28 mouse cellular contexts compared by ENCODE assay signal in the genomic region with DNA sequence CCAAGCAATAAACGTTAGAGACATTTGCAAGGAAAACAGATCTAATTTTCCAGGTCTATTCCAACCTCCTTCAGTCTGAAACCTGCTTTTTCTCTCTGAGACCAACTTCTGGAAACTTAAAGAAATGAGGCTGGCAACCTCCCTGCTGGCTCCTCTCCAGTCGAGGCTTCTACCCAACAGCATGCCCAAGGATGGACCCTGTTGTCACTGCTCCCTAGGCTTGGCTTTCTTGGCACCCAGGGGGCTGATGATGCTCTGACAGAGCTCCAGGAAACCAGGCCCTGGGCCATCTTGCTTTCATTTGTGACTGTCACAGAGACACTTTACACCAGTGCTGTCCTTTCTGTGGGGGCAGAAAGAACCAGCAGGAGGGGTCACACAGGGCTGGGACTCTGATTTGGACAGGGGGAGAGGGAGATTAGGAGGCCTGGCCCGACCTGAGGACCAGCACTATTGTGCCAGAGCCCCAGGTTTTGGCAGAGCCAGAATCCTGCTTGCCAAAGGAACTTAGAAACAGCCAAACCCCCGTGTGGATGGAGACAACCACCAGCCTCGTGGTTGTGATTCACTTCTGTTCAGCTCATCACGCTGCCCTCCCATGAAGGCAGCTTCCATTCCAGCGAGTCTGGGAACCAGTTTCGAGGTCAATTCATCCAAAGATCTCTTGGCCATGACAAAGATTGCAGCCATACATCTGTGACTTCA.
A peak's percentile ranks its signal among the peaks of the same experiment; 100 is the strongest.
DNase-seq lines count a peak whose midpoint lies in the region; ATAC-seq and TF ChIP-seq lines count a peak whose summit lies in the region.
"Had no signal": no experiment of that assay in that cellular context is flagged by ENCODE, and none has a peak within 500 bp of the region (broad histone marks: within the 10 kb centered on the region; RNA-seq: fewer than 3 reads in every experiment).

No protein-coding gene starts in this region.

- no peaks in the 10 kb centered on the region for H3K27me3 ChIP-seq in hindbrain, postnatal 0 days (ENCODE audit: insufficient read depth, low read length)
- peaks cover 36% of the 10 kb centered on the region for H3K27me3 ChIP-seq in hindbrain, embryonic 10.5 days (ENCODE audit: insufficient read depth, poor library complexity, severe bottlenecking)
- no peaks in the 10 kb centered on the region for H3K27me3 ChIP-seq in intestine, embryonic 16.5 days (replicated peaks; ENCODE audit: control insufficient read depth, insufficient read depth, low read length)
- H3K27me3 ChIP-seq in midbrain, embryonic 14.5 days (ENCODE audit: control insufficient read depth, insufficient read depth, low read length): no peaks in the 10 kb centered on the region
- H3K27me3 ChIP-seq: embryonic facial prominence, embryonic 13.5 days; liver, embryonic 13.5 days; midbrain, embryonic 15.5 days; stomach, embryonic 15.5 days had no signal

- H3K4me2 ChIP-seq in hindbrain, postnatal 0 days (ENCODE audit: low read depth, low read length): no peak overlapping the region
- no peak overlapping the region for H3K4me2 ChIP-seq in intestine, embryonic 16.5 days (ENCODE audit: low read depth, low read length)
- H3K4me2 ChIP-seq in midbrain, embryonic 14.5 days (ENCODE audit: low read length): no peak overlapping the region
- H3K4me2 ChIP-seq: embryonic facial prominence, embryonic 13.5 days; heart, embryonic 11.5 days; hindbrain, embryonic 13.5 days; liver, embryonic 13.5 days; midbrain, embryonic 15.5 days; neural tube, embryonic 15.5 days; stomach, embryonic 15.5 days had no signal

- H3K9me3 ChIP-seq in hindbrain, postnatal 0 days (ENCODE audit: low read length): no peaks in the 10 kb centered on the region
- no peaks in the 10 kb centered on the region for H3K9me3 ChIP-seq in hindbrain, embryonic 10.5 days
- no peaks in the 10 kb centered on the region for H3K9me3 ChIP-seq in intestine, embryonic 16.5 days (ENCODE audit: control insufficient read depth, low read length)
- H3K9me3 ChIP-seq in midbrain, embryonic 14.5 days (ENCODE audit: control insufficient read depth, low read length): no peaks in the 10 kb centered on the region
- H3K9me3 ChIP-seq: embryonic facial prominence, embryonic 13.5 days; hindbrain, embryonic 13.5 days; liver, embryonic 13.5 days; midbrain, embryonic 15.5 days; neural tube, embryonic 15.5 days; stomach, embryonic 15.5 days had no signal

- H3K27ac ChIP-seq in hindbrain, postnatal 0 days: no peak overlapping the region
- no peak overlapping the region for H3K27ac ChIP-seq in hindbrain, embryonic 10.5 days
- H3K27ac ChIP-seq in intestine, embryonic 16.5 days (ENCODE audit: low read length): no peak overlapping the region
- no peak overlapping the region for H3K27ac ChIP-seq in midbrain, embryonic 14.5 days (replicated peaks; ENCODE audit: low read depth, low read length)
- H3K27ac ChIP-seq: embryonic facial prominence, embryonic 13.5 days; hindbrain, embryonic 13.5 days; liver, embryonic 13.5 days; macrophage; midbrain, embryonic 15.5 days; neural tube, embryonic 15.5 days; stomach, embryonic 15.5 days had no signal

- H3K9ac ChIP-seq in hindbrain, postnatal 0 days (replicated peaks; ENCODE audit: low read length): no peak overlapping the region
- no peak overlapping the region for H3K9ac ChIP-seq in intestine, embryonic 16.5 days (ENCODE audit: low read depth, low read length)
- H3K9ac ChIP-seq in midbrain, embryonic 14.5 days (replicated peaks; ENCODE audit: low read length): no peak overlapping the region
- H3K9ac ChIP-seq: embryonic facial prominence, embryonic 13.5 days; hindbrain, embryonic 13.5 days; liver, embryonic 13.5 days; midbrain, embryonic 15.5 days; neural tube, embryonic 15.5 days; stomach, embryonic 15.5 days had no signal

- TF ChIP-seq CTCF in hindbrain, postnatal 0 days (IDR thresholded peaks at IDR 0.05; ENCODE audit: low read depth): no peak

- peak; percentile 9 for DNase-seq in cerebellum, adult 11-12 months
- DNase-seq in cerebellum, adult 8-10 months: no peak
- DNase-seq in hindbrain, postnatal 0 days (ENCODE audit: low spot score): peak; percentile 12
- DNase-seq in hindbrain, embryonic 10.5 days (ENCODE audit: low spot score): no peak
- DNase-seq in cerebellum, postnatal 10 days: peak; percentile 70 to 83
- no peak for DNase-seq in midbrain, embryonic 14.5 days
- DNase-seq: adrenal gland, postnatal 25 days; gastrocnemius, postnatal 14 days; heart, adult 18-20 months; heart, postnatal 36 days; kidney, adult 11 months; kidney, postnatal 25 days; liver, embryonic 13.5 days; lung, adult 18-20 months; retina, postnatal 1 day; right cerebral cortex, postnatal 14 days; thymus, postnatal 14 days had no signal

- ATAC-seq in hindbrain, postnatal 0 days: no peak
- no peak for ATAC-seq in intestine, embryonic 16.5 days
- no peak for ATAC-seq in midbrain, embryonic 14.5 days (ENCODE audit: low FRiP score, low TSS enrichment)
- ATAC-seq: forebrain, embryonic 16.5 days; lung, postnatal 0 days; midbrain, embryonic 15.5 days had no signal

- no peaks in the 10 kb centered on the region for H3K36me3 ChIP-seq in hindbrain, postnatal 0 days (ENCODE audit: insufficient read depth, low read length)
- no peaks in the 10 kb centered on the region for H3K36me3 ChIP-seq in hindbrain, embryonic 10.5 days
- H3K36me3 ChIP-seq in intestine, embryonic 16.5 days (ENCODE audit: control insufficient read depth, insufficient read depth, low read length): no peaks in the 10 kb centered on the region
- H3K36me3 ChIP-seq in midbrain, embryonic 14.5 days (ENCODE audit: control insufficient read depth, insufficient read depth, low read length): no peaks in the 10 kb centered on the region
- H3K36me3 ChIP-seq: embryonic facial prominence, embryonic 13.5 days; G1E; hindbrain, embryonic 13.5 days; liver, embryonic 13.5 days; midbrain, embryonic 15.5 days; neural tube, embryonic 15.5 days; stomach, embryonic 15.5 days had no signal

- 43% methylated on average over 8 of the region's 8 CpGs for WGBS in hindbrain, postnatal 0 days
- WGBS in hindbrain, embryonic 10.5 days: 76% methylated on average over 8 of the region's 8 CpGs
- WGBS in intestine, embryonic 16.5 days: 74% methylated on average over 8 of the region's 8 CpGs
- WGBS in midbrain, embryonic 14.5 days: 67% methylated on average over 8 of the region's 8 CpGs

- no peak overlapping the region for H3K4me3 ChIP-seq in hindbrain, postnatal 0 days (ENCODE audit: low read length)
- H3K4me3 ChIP-seq in hindbrain, embryonic 10.5 days: no peak overlapping the region
- no peak overlapping the region for H3K4me3 ChIP-seq in intestine, embryonic 16.5 days (ENCODE audit: low read length)
- no peak overlapping the region for H3K4me3 ChIP-seq in midbrain, embryonic 14.5 days (replicated peaks; ENCODE audit: low read depth, low read length)
- H3K4me3 ChIP-seq: embryonic facial prominence, embryonic 13.5 days; hindbrain, embryonic 13.5 days; liver, embryonic 13.5 days; midbrain, embryonic 15.5 days; neural tube, embryonic 15.5 days; stomach, embryonic 15.5 days had no signal

- no peaks in the 10 kb centered on the region for H3K4me1 ChIP-seq in hindbrain, postnatal 0 days (ENCODE audit: insufficient read depth, low read length)
- peaks cover 7% of the 10 kb centered on the region; the same call in 1 of the 2 replicates for H3K4me1 ChIP-seq in hindbrain, embryonic 10.5 days (replicated peaks)
- H3K4me1 ChIP-seq in intestine, embryonic 16.5 days (ENCODE audit: control insufficient read depth, insufficient read depth, low read length): peaks cover 2% of the 10 kb centered on the region; the same call in 1 of the 2 replicates
- no peaks in the 10 kb centered on the region for H3K4me1 ChIP-seq in midbrain, embryonic 14.5 days (ENCODE audit: control insufficient read depth, insufficient read depth, low read length)
- H3K4me1 ChIP-seq: hindbrain, embryonic 13.5 days; liver, embryonic 13.5 days; midbrain, embryonic 15.5 days; neural tube, embryonic 15.5 days; stomach, embryonic 15.5 days had no signal

Comparison
In these comparisons a context has a peak if more than half of its experiments do, and no peak if none do; other contexts are left out.
1. DNase-seq: peak in cerebellum, adult 11-12 months (single experiment), hindbrain, postnatal 0 days (single experiment) and cerebellum, postnatal 10 days (2 of 2); none in cerebellum, adult 8-10 months (single experiment), hindbrain, embryonic 10.5 days (single experiment) and midbrain, embryonic 14.5 days (single experiment).